Comparison of ENCODE assay signal across 14 mouse cellular contexts in the genomic region with DNA sequence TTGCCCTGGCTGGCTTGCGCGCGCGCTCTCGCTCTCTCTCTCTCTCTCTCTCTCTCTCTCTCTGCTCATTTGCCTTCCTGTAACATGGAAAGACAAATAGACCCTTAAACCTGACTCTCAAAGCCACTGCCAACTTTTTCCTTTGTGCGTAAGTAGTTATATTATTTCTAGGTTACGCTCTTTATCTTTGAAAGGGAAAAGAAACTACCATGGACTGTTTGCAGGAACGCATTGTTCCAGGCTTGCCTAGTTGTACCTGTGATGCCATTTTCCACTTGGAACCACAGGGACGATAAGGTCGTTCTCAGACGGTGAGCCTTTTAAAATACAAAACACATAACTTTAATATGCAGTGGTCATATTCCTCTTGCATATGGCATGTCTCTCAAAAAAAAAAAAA.
"Had no signal": no experiment of that assay in that cellular context is flagged by ENCODE, and none has a peak within 500 bp of the region (broad histone marks: within the 10 kb centered on the region; RNA-seq: fewer than 3 reads in every experiment).

No protein-coding gene starts in this region.

- H3K36me3 ChIP-seq: kidney, embryonic 15.5 days; limb, embryonic 12.5 days; midbrain, embryonic 12.5 days; neural tube, embryonic 13.5 days had no signal

- DNase-seq: kidney, adult 11 months; kidney, postnatal 36 days; layer of hippocampus, adult 9-11 months; layer of hippocampus, postnatal 36 days; retina, postnatal 1 day; right cerebral cortex, postnatal 4 days; spleen, adult 18-20 months; thymus, postnatal 36 days had no signal

- H3K4me2 ChIP-seq: kidney, embryonic 15.5 days; limb, embryonic 12.5 days; midbrain, embryonic 12.5 days; neural tube, embryonic 13.5 days had no signal

- H3K9ac ChIP-seq: kidney, embryonic 15.5 days; limb, embryonic 12.5 days; liver, embryonic 14.5 days; midbrain, embryonic 12.5 days; neural tube, embryonic 13.5 days had no signal

- H3K4me3 ChIP-seq: kidney, embryonic 15.5 days; limb, embryonic 12.5 days; midbrain, embryonic 12.5 days; neural tube, embryonic 13.5 days had no signal

- ATAC-seq: midbrain, embryonic 16.5 days had no signal

- H3K9me3 ChIP-seq: kidney, embryonic 15.5 days; limb, embryonic 12.5 days; midbrain, embryonic 12.5 days; neural tube, embryonic 13.5 days had no signal

- H3K27ac ChIP-seq: limb, embryonic 12.5 days; liver, embryonic 14.5 days; midbrain, embryonic 12.5 days; neural tube, embryonic 13.5 days had no signal

- H3K27me3 ChIP-seq: kidney, embryonic 15.5 days; limb, embryonic 12.5 days; midbrain, embryonic 12.5 days; neural tube, embryonic 13.5 days had no signal
